Mouse (Mus musculus) left cerebral cortex, postnatal 4 days (tissue): Measurements from ENCODE around the gene Cyp3a11. TPM values are rescaled to one million over a fixed set of nuclear protein-coding genes. Genes with fewer than 3 reads are reported as not detected.
"Not testable (repeated sequence)": the region's sequence is repeated elsewhere in the genome, so short reads cannot be mapped to it uniquely, and the experiment has no call there.

ENCODE experiments used
- DNase-seq: peaks from one replicate; pipeline ENCODE4 v3.0.0-alpha.2; 2022
- intact Hi-C: fragments of 180-260 bp; cut with DNase I; formaldehyde crosslinking; loops from one replicate; pipeline ENCODE4 v1.15.1; 2025
- total RNA-seq, 2 experiments: library from RNA; stranded (reverse); gene quantifications; 2 replicates each; pipeline ENCODE4 v1.2.3; 2021

Gene Cyp3a11
- not detected for total RNA-seq

DNA sequence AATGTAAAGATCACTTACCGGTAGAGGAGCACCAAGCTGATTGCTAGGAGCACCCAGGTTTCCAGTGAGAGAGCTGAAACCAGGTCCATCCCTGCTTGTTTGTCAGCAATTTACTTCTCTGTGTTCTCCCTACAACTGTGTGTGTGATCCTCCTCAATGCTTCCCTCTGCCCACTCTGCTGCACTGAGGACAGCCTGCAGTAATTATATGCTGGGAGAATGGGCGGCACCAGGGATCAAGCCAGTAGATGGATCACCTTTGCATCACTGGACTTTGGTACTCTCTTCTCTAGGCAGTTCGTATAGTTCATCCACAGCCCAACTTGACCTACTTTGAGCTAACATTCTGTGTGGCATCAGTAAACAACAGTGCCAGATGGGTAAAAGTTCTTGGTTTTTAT lies at the start of gene Cyp3a11:
Gene Cyp3a11, minus strand, starts transcription at position 277 of the 400 bp plus-strand sequence.
- no peak for DNase-seq
- intact Hi-C loops, result no loop called here

DNA sequence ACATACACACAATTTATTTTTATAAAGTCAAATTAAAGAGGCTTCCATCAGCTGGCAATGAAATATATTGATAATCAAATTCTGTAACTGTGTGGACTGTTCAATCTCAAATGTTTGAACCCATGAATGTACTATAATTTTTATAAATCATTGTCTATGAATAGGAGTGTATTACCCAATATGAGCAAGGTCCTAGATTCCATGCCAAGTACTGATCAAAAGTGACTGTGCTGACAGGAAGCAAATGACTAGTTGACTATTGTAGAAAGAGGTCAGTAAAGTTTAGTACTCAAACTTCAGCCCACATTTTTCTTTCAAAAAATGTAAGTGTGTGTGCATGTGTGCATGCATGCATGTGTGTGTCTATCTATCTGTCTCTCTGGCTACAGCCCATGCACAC lies 33.1 kb upstream of the Cyp3a11 start:
- intact Hi-C loops, result no loop called here
- no peak for DNase-seq

DNA sequence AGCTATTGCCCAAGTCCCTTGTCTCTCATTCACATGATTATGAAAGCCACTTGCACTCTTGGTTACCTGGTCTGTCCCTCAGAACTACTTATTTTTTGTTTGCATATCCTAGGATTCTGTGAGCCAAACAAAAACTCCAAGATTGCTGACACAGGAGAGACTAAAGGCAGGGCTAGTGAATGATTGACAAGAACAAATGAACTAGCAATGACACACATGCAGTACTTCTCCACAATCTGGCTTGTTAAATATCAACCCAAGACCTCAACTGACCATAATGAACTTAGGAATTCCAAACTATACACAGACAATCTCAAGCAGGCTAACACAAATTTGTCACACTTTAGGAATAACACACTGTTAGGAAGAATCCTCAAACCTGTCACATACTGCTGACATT lies 32.0 kb upstream of the Cyp3a11 start:
- intact Hi-C loops, result no loop called here

DNA sequence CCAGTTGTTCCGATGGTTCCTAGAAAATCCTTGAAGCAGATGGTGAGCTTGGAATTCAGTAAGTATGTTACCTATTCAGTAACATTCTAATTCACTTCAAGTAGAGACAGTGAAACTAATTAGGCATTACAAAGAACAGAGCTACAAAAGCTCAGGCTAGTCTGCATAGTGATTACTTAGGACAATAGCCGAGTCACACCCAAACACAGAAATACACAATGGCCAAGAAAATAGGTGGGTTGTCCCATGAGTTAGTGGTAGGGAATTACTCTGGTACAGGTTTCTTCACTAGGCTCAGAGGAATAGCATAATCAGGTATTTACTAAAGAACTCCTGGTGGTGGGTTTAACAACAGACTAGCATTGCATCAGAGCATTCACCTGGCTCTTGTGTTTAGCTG lies 27.2 kb upstream of the Cyp3a11 start:
- DNase-seq, intact Hi-C loops: not testable (repeated sequence)

More for the DNA sequence above, 32.0 kb upstream of the Cyp3a11 start:
- no peak for DNase-seq

DNA sequence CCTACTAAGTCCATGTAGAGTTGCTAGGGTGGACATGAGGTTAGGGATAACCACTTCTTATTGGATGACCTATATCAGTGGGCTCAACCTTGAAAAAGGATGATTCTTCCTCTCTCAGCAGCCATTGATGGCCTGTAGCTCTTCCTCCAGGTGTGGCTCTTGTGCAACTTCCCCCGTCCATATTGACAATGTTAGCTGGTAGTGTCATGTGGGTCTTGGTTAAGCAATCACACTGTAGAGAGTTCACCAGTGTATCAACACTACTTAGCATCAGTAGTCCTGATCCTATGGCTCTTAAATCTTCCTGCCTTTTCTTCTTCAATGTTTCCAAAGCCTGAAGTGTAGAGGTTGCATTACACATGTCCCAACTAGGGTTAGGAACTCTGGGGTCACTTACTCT lies 24.8 kb upstream of the Cyp3a11 start:
- intact Hi-C loops, result no loop called here
- no peak for DNase-seq

DNA sequence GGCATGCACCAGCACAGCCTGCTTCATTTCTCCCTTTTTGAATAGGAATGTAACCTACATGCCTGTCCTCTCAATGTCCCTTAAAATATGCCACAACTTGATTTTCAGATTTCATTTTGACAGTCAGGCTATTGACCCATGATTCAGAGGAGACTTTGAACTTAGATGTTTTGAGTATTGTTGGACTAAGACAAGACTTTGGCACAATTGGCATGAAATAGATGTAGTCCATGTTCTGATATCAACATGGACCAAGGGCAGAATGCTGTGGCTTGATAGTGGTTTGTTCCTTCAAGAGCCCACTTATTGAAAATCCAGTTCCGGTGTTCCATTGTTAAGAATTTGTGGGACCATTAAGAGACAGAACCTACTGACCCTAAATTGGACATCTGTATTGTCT lies 23.6 kb upstream of the Cyp3a11 start:
- intact Hi-C loops, result no loop called here
- DNase-seq, result no peak

DNA sequence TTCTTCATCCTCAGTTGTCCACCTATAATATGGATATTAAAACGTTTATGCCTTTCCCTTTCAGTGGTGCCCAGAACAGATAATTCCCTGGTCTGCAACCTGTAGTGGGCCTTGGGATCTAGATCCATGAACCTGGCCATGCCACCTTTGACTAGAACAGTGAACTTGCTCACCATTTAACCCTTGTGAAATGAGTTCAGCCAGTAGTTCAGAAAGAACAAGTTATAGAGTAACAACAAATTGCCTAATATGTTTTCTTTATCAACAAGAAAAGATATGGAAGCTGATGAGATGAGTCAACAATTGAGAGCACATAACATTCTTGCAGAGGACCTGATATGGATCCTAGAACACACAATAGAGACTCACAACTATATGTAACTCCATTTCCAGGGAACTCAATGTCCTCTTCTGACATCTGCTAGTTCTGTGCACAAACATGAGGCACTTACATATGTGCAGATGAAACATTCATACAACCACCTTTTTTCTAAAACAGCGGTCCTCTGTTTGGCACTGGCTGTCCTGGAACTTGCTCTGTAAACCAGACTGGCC lies 20.7 kb upstream of the Cyp3a11 start:
- no peak for DNase-seq
- intact Hi-C loops, result no loop called here

DNA sequence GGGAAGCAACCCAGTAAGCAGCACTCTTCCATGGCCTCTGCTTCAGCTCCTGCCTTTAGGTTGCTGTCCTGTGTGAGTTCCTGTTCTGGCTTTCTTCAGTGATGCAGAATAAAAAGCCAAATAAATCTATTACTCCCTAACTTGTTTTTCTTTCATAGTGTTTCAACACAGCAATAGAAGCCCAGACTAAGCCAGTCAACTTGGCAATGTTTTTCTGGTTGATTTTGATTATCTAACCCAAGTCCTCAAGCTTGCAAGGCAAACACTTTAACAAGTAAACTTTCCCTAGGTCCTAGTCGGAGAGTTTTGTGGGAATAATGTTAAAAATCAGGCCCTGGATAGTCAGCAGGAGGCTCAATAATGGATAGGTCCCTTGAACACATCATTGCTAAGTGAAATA lies 17.5 kb upstream of the Cyp3a11 start:
- intact Hi-C loops, result no loop called here
- DNase-seq, result no peak

DNA sequence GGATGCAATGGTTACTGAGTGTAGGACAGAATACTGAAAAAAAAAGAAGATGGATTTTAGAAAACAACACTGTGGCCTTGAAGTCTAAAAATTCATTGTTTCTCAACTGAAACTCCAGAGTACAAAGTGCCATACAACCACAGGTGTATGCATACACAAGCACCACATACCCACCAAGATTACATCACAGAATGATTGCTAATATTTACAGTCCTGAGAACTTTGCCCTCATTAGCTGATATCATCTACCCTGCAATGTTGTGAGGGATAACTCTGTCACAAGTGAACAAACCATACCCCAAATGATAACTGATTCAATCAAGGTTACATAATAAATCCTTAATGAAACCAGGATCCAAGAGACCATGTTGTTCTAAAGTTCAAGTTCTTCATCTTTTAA lies 1.4 kb upstream of the Cyp3a11 start:
- DNase-seq, result no peak
- intact Hi-C loops, result no loop called here

DNA sequence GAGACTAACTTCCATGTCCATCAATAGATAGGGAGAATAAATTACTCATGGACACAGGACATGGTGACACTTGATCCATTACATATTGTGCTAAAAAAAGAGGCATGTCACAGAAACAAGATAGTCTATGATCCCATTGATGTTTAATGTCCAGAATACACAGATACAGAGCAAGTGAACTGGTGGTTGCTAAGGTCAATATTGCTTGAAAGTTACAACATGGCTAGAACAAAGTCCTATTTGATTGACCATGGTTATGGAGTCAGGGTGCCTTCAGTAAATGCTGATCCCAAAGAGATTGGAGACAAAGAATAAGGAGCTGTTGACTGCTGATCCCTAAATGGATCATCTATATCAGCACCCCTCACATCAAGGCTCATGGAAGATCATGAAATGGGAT lies 12.3 kb downstream of the Cyp3a11 start:
- DNase-seq, intact Hi-C loops: not testable (repeated sequence)

DNA sequence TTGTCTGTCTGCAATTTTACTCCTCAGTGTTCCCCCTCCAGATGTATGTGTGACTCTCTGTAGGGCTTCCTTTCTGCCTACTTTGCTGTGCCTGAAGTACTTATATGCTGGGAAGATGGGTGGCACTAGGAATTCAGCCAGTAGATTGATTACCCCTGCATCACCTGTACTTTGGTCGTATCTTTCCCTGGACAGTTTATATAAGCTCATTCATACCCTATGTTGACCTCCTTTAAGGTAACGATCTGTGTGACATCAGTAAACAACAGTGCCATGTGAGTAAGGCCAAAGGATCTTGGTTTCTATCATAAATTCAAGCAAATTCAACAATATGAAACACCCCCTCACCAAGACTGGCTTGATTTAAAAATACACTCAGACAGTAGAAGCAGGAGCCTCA lies 74.0 kb downstream of the Cyp3a11 start, which contains the start of gene Cyp3a44:
Gene Cyp3a44, minus strand, starts transcription at position 79 of the 400 bp plus-strand sequence.
- intact Hi-C loops, DNase-seq: not testable (repeated sequence)

Other genes starting within 250 kb of the Cyp3a11 start
- not detected for gene Cyp3a41a, start 159.8 kb downstream of the Cyp3a11 start, total RNA-seq
- not detected for gene Cyp3a44, start 74.1 kb downstream of the Cyp3a11 start, total RNA-seq
- not detected for gene Cyp3a25, start 129.7 kb upstream of the Cyp3a11 start, total RNA-seq
- gene Cyp3a59, start 199.3 kb upstream of the Cyp3a11 start, total RNA-seq, result not detected